Mouse (Mus musculus) forebrain, embryonic 11.5 days (tissue): ENCODE data around the gene Pno1. TPM values are rescaled to one million over a fixed set of nuclear protein-coding genes. Genes with fewer than 3 reads are reported as not detected.
"Not testable (repeated sequence)": the region's sequence is repeated elsewhere in the genome, so short reads cannot be mapped to it uniquely, and the experiment has no call there.

Experiments
- ATAC-seq: fragments of 200-750 bp; cut with Nextera tagmentation; replicated peaks from 2 replicates; pipeline ENCODE4 v1.8.0; 2017; ENCODE audit warnings: moderate TSS enrichment; ENCODE audit not compliant: low FRiP score
- DNase-seq: peaks from one replicate; pipeline ENCODE4 v3.0.0-alpha.2; 2017; ENCODE audit warnings: low spot score
- H3K27ac ChIP-seq: fragments of 300-500 bp; sonication (generic); 2 replicates; pipeline ENCODE4 v1.5.1; 2014; ENCODE audit warnings: low read depth, low read length
- H3K27me3 ChIP-seq: fragments of 300-500 bp; sonication (generic); 2 replicates; pipeline ENCODE4 v1.6.1; 2014; ENCODE audit warnings: mild to moderate bottlenecking, low read length, mixed read lengths; ENCODE audit not compliant: control insufficient read depth, insufficient read depth
- H3K36me3 ChIP-seq: fragments of 300-500 bp; sonication (generic); 2 replicates; pipeline ENCODE4 v1.6.1; 2014; ENCODE audit warnings: mild to moderate bottlenecking, low read length, moderate library complexity, mixed read lengths; ENCODE audit not compliant: control insufficient read depth, insufficient read depth
- H3K4me1 ChIP-seq: fragments of 300-500 bp; sonication (generic); replicated peaks from 2 replicates; pipeline ENCODE4 v1.6.1; 2014; ENCODE audit warnings: low read length, mixed read lengths; ENCODE audit not compliant: control insufficient read depth, insufficient read depth
- H3K4me2 ChIP-seq: fragments of 300-500 bp; sonication (generic); 2 replicates; pipeline ENCODE4 v1.6.1; 2014; ENCODE audit warnings: low read depth, mild to moderate bottlenecking, low read length, moderate library complexity, mixed read lengths; ENCODE audit not compliant: severe bottlenecking
- H3K4me3 ChIP-seq: fragments of 300-500 bp; sonication (generic); 2 replicates; pipeline ENCODE4 v1.5.1; 2014; ENCODE audit warnings: low read depth, low read length
- H3K9ac ChIP-seq: fragments of 300-500 bp; sonication (generic); 2 replicates; pipeline ENCODE4 v1.6.1; 2014; ENCODE audit warnings: low read length
- H3K9me3 ChIP-seq: fragments of 300-500 bp; sonication (generic); 2 replicates; pipeline ENCODE4 v1.6.1; 2016; ENCODE audit warnings: low read length, mixed read lengths; ENCODE audit not compliant: control insufficient read depth
- WGBS: fragments of 180-500 bp; shearing (Covaris S2); extraction: QIAGEN DNeasy Blood & Tissue Kit; methylation state at CpG from one replicate; pipeline ENCODE4 v1.1.7; 2014; 5-methylcytosine and 5-hydroxymethylcytosine counted together
- polyA plus RNA-seq: library from polyadenylated mRNA; unstranded; fragments of >200 nt; fragmentation: Nextera tagmentation; extraction: Ambion mirVana; gene quantifications from 2 replicates; pipeline ENCODE4 v1.2.1, GENCODE M21; 2014

Gene Pno1
- 88.4 and 95.2 TPM in 2 replicates for polyA plus RNA-seq

- no peaks in the 10 kb centered on the region; the same call in 1 of the 2 replicates for H3K4me1 ChIP-seq
- H3K4me2 ChIP-seq: peak within 1 kb of the TSS; percentile 75
- H3K4me3 ChIP-seq: peak within 1 kb of the TSS; percentile 86
- DNase-seq: peak; percentile 96
- H3K36me3 ChIP-seq: no peaks in the 10 kb centered on the region; the same call in 1 of the 2 replicates
- peak within 1 kb of the TSS; percentile 68 for H3K27ac ChIP-seq
- H3K9ac ChIP-seq: peak within 1 kb of the TSS; percentile 85
- H3K27me3 ChIP-seq: no peaks in the 10 kb centered on the region
- no peaks in the 10 kb centered on the region for H3K9me3 ChIP-seq
- under 1% methylated on average over 65 of the region's 65 CpGs for WGBS
- peak; percentile 99 for ATAC-seq
These were observed at the start of gene Pno1 for GRCm38 (mm10) chr11:17211258-17212140. TSS of gene Pno1 (minus strand) at chr11:17211568.

- H3K36me3 ChIP-seq: no peaks in the 10 kb centered on the region
- H3K4me3 ChIP-seq: peak overlapping the region; percentile 57
- ATAC-seq (peak; percentile 28), DNase-seq (peak; percentile 58)
- peak overlapping the region; percentile 26; the same call in 1 of the 2 replicates for H3K27ac ChIP-seq
- H3K9ac ChIP-seq: peak overlapping the region; percentile 70
- H3K4me1 ChIP-seq: no peaks in the 10 kb centered on the region
- H3K9me3 ChIP-seq: no peaks in the 10 kb centered on the region
- H3K27me3 ChIP-seq: no peaks in the 10 kb centered on the region
- H3K4me2 ChIP-seq: peak overlapping the region; percentile 58
- WGBS: under 1% methylated on average over 17 of the region's 17 CpGs
These were observed 46.5 kb upstream of the Pno1 start for GRCm38 (mm10) chr11:17257861-17258260.

- H3K27ac ChIP-seq: peak within 1 kb of the TSS; percentile 26; the same call in 1 of the 2 replicates
- H3K36me3 ChIP-seq: no peaks in the 10 kb centered on the region
- peak within 1 kb of the TSS; percentile 57 for H3K4me3 ChIP-seq
- DNase-seq (peak; percentile 97), ATAC-seq (peak; percentile 94)
- H3K4me1 ChIP-seq: no peaks in the 10 kb centered on the region
- peak within 1 kb of the TSS; percentile 70 for H3K9ac ChIP-seq
- no peaks in the 10 kb centered on the region for H3K27me3 ChIP-seq
- no peaks in the 10 kb centered on the region for H3K9me3 ChIP-seq
- under 1% methylated on average over 33 of the region's 33 CpGs for WGBS
- H3K4me2 ChIP-seq: peak within 1 kb of the TSS; percentile 58
These were observed 46.1 kb upstream of the Pno1 start, which contains the start of gene C1d for GRCm38 (mm10) chr11:17257443-17257842. TSS of gene C1d (plus strand) at chr11:17257579.

- Histone ChIP-seq H3K9me3 (no peaks in the 10 kb centered on the region), H3K27ac (no peak overlapping the region), H3K4me2 (peak overlapping the region; percentile 29), H3K4me3 (peak overlapping the region; percentile 57), H3K9ac (no peak overlapping the region; the same call in 1 of the 2 replicates), H3K36me3 (no peaks in the 10 kb centered on the region), H3K27me3 (no peaks in the 10 kb centered on the region), H3K4me1 (no peaks in the 10 kb centered on the region)
- 57% methylated on average over 8 of the region's 8 CpGs for WGBS
- DNase-seq (peak; percentile 55), ATAC-seq (peak; percentile 73)
These were observed 45.5 kb upstream of the Pno1 start for GRCm38 (mm10) chr11:17256813-17257365.

- no peak overlapping the region for H3K27ac ChIP-seq
These were observed 37.3 kb upstream of the Pno1 start for GRCm38 (mm10) chr11:17248715-17249114.

GRCm38 (mm10) chr11:17238598-17238997, 27.2 kb upstream of the Pno1 start:
- H3K4me1 ChIP-seq, H3K9me3 ChIP-seq, H3K27ac ChIP-seq, H3K36me3 ChIP-seq, ATAC-seq, H3K27me3 ChIP-seq, H3K9ac ChIP-seq, H3K4me3 ChIP-seq, H3K4me2 ChIP-seq, DNase-seq: not testable (repeated sequence)
- WGBS: 85% methylated on average over 5 of the region's 5 CpGs

More at GRCm38 (mm10) chr11:17248715-17249114, 37.3 kb upstream of the Pno1 start:
- Histone ChIP-seq H3K4me1 (no peaks in the 10 kb centered on the region), H3K36me3 (no peaks in the 10 kb centered on the region), H3K27me3 (no peaks in the 10 kb centered on the region), H3K4me3 (no peak overlapping the region), H3K4me2 (no peak overlapping the region), H3K9ac (no peak overlapping the region), H3K9me3 (no peaks in the 10 kb centered on the region)
- no peak for ATAC-seq
- no peak for DNase-seq

- Histone ChIP-seq H3K9ac (no peak overlapping the region), H3K9me3 (no peaks in the 10 kb centered on the region), H3K36me3 (no peaks in the 10 kb centered on the region), H3K4me3 (no peak overlapping the region), H3K4me2 (no peak overlapping the region), H3K4me1 (no peaks in the 10 kb centered on the region), H3K27me3 (no peaks in the 10 kb centered on the region), H3K27ac (no peak overlapping the region)
- 93% methylated on average over 5 of the region's 5 CpGs for WGBS
- DNase-seq: no peak
- no peak for ATAC-seq
These were observed 25.2 kb upstream of the Pno1 start for GRCm38 (mm10) chr11:17236449-17237037.

GRCm38 (mm10) chr11:17232792-17233191, 21.4 kb upstream of the Pno1 start:
- Histone ChIP-seq H3K36me3 (no peaks in the 10 kb centered on the region), H3K27ac (no peak overlapping the region), H3K4me1 (no peaks in the 10 kb centered on the region), H3K4me2 (no peak overlapping the region), H3K9ac (no peak overlapping the region), H3K27me3 (no peaks in the 10 kb centered on the region), H3K4me3 (no peak overlapping the region), H3K9me3 (no peaks in the 10 kb centered on the region)
- DNase-seq (no peak), ATAC-seq (no peak)
- 89% methylated on average over 5 of the region's 5 CpGs for WGBS
